Mouse (Mus musculus): ENCODE results near the gene Clint1. TPM values are rescaled to one million over a fixed set of nuclear protein-coding genes. Genes with fewer than 3 reads are reported as not detected.

Clint1 gene
- polyA plus RNA-seq, 1 experiment from 2014 or later = 72.7 TPM

- no peak for TF ChIP-seq CTCF (IDR thresholded peaks at IDR 0.05; ENCODE audit: low read depth)
- no peak overlapping the region for H3K4me2 ChIP-seq
- no peaks in the 10 kb centered on the region for H3K36me3 ChIP-seq (ENCODE audit: insufficient read depth)
- H3K27ac ChIP-seq (ENCODE audit: low read depth) = no peak overlapping the region
- H3K4me3 ChIP-seq (ENCODE audit: low read depth, low read length) = no peak overlapping the region
- DNase-seq (no peak), ATAC-seq (ENCODE audit: insufficient read depth) (no peak)
- no peak overlapping the region for H3K9ac ChIP-seq
- H3K9me3 ChIP-seq (ENCODE audit: low read depth, low read length) = no peaks in the 10 kb centered on the region
- 55% methylated on average over 5 of the region's 5 CpGs for WGBS
- no peaks in the 10 kb centered on the region for H3K27me3 ChIP-seq (ENCODE audit: insufficient read depth, low read length)
- no peaks in the 10 kb centered on the region for H3K4me1 ChIP-seq (ENCODE audit: insufficient read depth)
Measured at GRCm38 (mm10) chr11:45809424-45809823, 42.4 kb upstream of the Clint1 start.

- H3K4me3 ChIP-seq (ENCODE audit: low read depth, low read length) = no peak overlapping the region
- H3K27me3 ChIP-seq (ENCODE audit: insufficient read depth, low read length) = no peaks in the 10 kb centered on the region
- H3K4me1 ChIP-seq (ENCODE audit: insufficient read depth) = no peaks in the 10 kb centered on the region
- no peak overlapping the region for H3K27ac ChIP-seq (ENCODE audit: low read depth)
- 78% methylated on average over 6 of the region's 6 CpGs for WGBS
- no peak overlapping the region for H3K4me2 ChIP-seq
- no peak overlapping the region for H3K9ac ChIP-seq
- no peak for ATAC-seq (ENCODE audit: insufficient read depth)
- H3K36me3 ChIP-seq (ENCODE audit: insufficient read depth) = no peaks in the 10 kb centered on the region
- DNase-seq = no peak
- no peak for TF ChIP-seq CTCF (IDR thresholded peaks at IDR 0.05; ENCODE audit: low read depth)
- H3K9me3 ChIP-seq (ENCODE audit: low read depth, low read length) = no peaks in the 10 kb centered on the region
Measured at GRCm38 (mm10) chr11:45810056-45810455, 41.8 kb upstream of the Clint1 start.

GRCm38 (mm10) chr11:45810805-45811204 is 41.0 kb upstream of the Clint1 start:
- no peak overlapping the region for H3K4me2 ChIP-seq
- no peak for ATAC-seq (ENCODE audit: insufficient read depth)
- no peaks in the 10 kb centered on the region for H3K27me3 ChIP-seq (ENCODE audit: insufficient read depth, low read length)
- no peak overlapping the region for H3K4me3 ChIP-seq (ENCODE audit: low read depth, low read length)
- no peak for DNase-seq
- no peak overlapping the region for H3K9ac ChIP-seq
- no peak overlapping the region for H3K27ac ChIP-seq (ENCODE audit: low read depth)
- no peak for TF ChIP-seq CTCF (IDR thresholded peaks at IDR 0.05; ENCODE audit: low read depth)
- H3K36me3 ChIP-seq (ENCODE audit: insufficient read depth) = no peaks in the 10 kb centered on the region
- 86% methylated on average over 8 of the region's 8 CpGs for WGBS
- H3K4me1 ChIP-seq (ENCODE audit: insufficient read depth) = no peaks in the 10 kb centered on the region
- H3K9me3 ChIP-seq (ENCODE audit: low read depth, low read length) = no peaks in the 10 kb centered on the region

GRCm38 (mm10) chr11:45815603-45816002 is 36.2 kb upstream of the Clint1 start:
- DNase-seq = no peak

GRCm38 (mm10) chr11:45816712-45817111 is 35.1 kb upstream of the Clint1 start:
- Histone ChIP-seq H3K4me3 (ENCODE audit: low read depth, low read length) (no peak overlapping the region), H3K4me2 (no peak overlapping the region), H3K27ac (ENCODE audit: low read depth) (no peak overlapping the region), H3K27me3 (ENCODE audit: insufficient read depth, low read length) (no peaks in the 10 kb centered on the region), H3K9me3 (ENCODE audit: low read depth, low read length) (no peaks in the 10 kb centered on the region), H3K4me1 (ENCODE audit: insufficient read depth) (no peaks in the 10 kb centered on the region), H3K36me3 (ENCODE audit: insufficient read depth) (no peaks in the 10 kb centered on the region), H3K9ac (no peak overlapping the region)
- no peak for ATAC-seq (ENCODE audit: insufficient read depth)
- TF ChIP-seq CTCF (IDR thresholded peaks at IDR 0.05; ENCODE audit: low read depth) = no peak
- WGBS = 48% methylated on average over 1 of the region's 1 CpGs
- DNase-seq = no peak

More at GRCm38 (mm10) chr11:45815603-45816002, 36.2 kb upstream of the Clint1 start:
- no peaks in the 10 kb centered on the region for H3K27me3 ChIP-seq (ENCODE audit: insufficient read depth, low read length)
- no peak overlapping the region for H3K4me2 ChIP-seq
- H3K36me3 ChIP-seq (ENCODE audit: insufficient read depth) = no peaks in the 10 kb centered on the region
- H3K27ac ChIP-seq (ENCODE audit: low read depth) = no peak overlapping the region
- no peaks in the 10 kb centered on the region for H3K4me1 ChIP-seq (ENCODE audit: insufficient read depth)
- ATAC-seq (ENCODE audit: insufficient read depth) = no peak
- 74% methylated on average over 10 of the region's 10 CpGs for WGBS
- H3K9me3 ChIP-seq (ENCODE audit: low read depth, low read length) = no peaks in the 10 kb centered on the region
- H3K4me3 ChIP-seq (ENCODE audit: low read depth, low read length) = no peak overlapping the region
- H3K9ac ChIP-seq = no peak overlapping the region
- no peak for TF ChIP-seq CTCF (IDR thresholded peaks at IDR 0.05; ENCODE audit: low read depth)

GRCm38 (mm10) chr11:45817996-45818395 is 33.9 kb upstream of the Clint1 start:
- TF ChIP-seq CTCF (IDR thresholded peaks at IDR 0.05; ENCODE audit: low read depth) = no peak
- H3K27ac ChIP-seq (ENCODE audit: low read depth) = no peak overlapping the region
- DNase-seq (no peak), ATAC-seq (ENCODE audit: insufficient read depth) (no peak)
- no peak overlapping the region for H3K4me3 ChIP-seq (ENCODE audit: low read depth, low read length)
- 24% methylated on average over 3 of the region's 3 CpGs for WGBS
- no peaks in the 10 kb centered on the region for H3K9me3 ChIP-seq (ENCODE audit: low read depth, low read length)
- H3K4me2 ChIP-seq = no peak overlapping the region
- H3K27me3 ChIP-seq (ENCODE audit: insufficient read depth, low read length) = no peaks in the 10 kb centered on the region
- no peaks in the 10 kb centered on the region for H3K36me3 ChIP-seq (ENCODE audit: insufficient read depth)
- H3K9ac ChIP-seq = no peak overlapping the region
- H3K4me1 ChIP-seq (ENCODE audit: insufficient read depth) = no peaks in the 10 kb centered on the region

GRCm38 (mm10) chr11:45820930-45821329 is 30.9 kb upstream of the Clint1 start:
- Histone ChIP-seq H3K27ac (ENCODE audit: low read depth) (no peak overlapping the region), H3K9ac (no peak overlapping the region)
- ATAC-seq (ENCODE audit: insufficient read depth) = no peak

GRCm38 (mm10) chr11:45830112-45830511 is 21.7 kb upstream of the Clint1 start:
- no peak overlapping the region for H3K9ac ChIP-seq
- H3K27ac ChIP-seq (ENCODE audit: low read depth) = no peak overlapping the region
- DNase-seq = peak; percentile 41
- no peak overlapping the region for H3K4me2 ChIP-seq
- H3K4me3 ChIP-seq (ENCODE audit: low read depth, low read length) = no peak overlapping the region
- no peaks in the 10 kb centered on the region for H3K9me3 ChIP-seq (ENCODE audit: low read depth, low read length)
- TF ChIP-seq CTCF (IDR thresholded peaks at IDR 0.05; ENCODE audit: low read depth) = no peak
- no peak for ATAC-seq (ENCODE audit: insufficient read depth)
- no peaks in the 10 kb centered on the region for H3K27me3 ChIP-seq (ENCODE audit: insufficient read depth, low read length)
- no peaks in the 10 kb centered on the region for H3K4me1 ChIP-seq (ENCODE audit: insufficient read depth)
- no peaks in the 10 kb centered on the region for H3K36me3 ChIP-seq (ENCODE audit: insufficient read depth)

More at GRCm38 (mm10) chr11:45820930-45821329, 30.9 kb upstream of the Clint1 start:
- no peak for DNase-seq
- H3K9me3 ChIP-seq (ENCODE audit: low read depth, low read length) = no peaks in the 10 kb centered on the region
- no peak overlapping the region for H3K4me3 ChIP-seq (ENCODE audit: low read depth, low read length)
- no peak for TF ChIP-seq CTCF (IDR thresholded peaks at IDR 0.05; ENCODE audit: low read depth)
- no peaks in the 10 kb centered on the region for H3K36me3 ChIP-seq (ENCODE audit: insufficient read depth)
- H3K27me3 ChIP-seq (ENCODE audit: insufficient read depth, low read length) = no peaks in the 10 kb centered on the region
- H3K4me2 ChIP-seq = no peak overlapping the region
- no peaks in the 10 kb centered on the region for H3K4me1 ChIP-seq (ENCODE audit: insufficient read depth)
- WGBS = 88% methylated on average over 6 of the region's 6 CpGs

Data from lung, embryonic 14.5 days (tissue).